Mouse (Mus musculus) bone marrow, adult 2 months (tissue): ENCODE results near the gene Card14.

Source experiments
- CTCF ChIP-seq: fragments of 200-500 bp; IDR thresholded peaks from 2 replicates; pipeline ENCODE4 v1.5.1; 2011; ENCODE audit warnings: low read length, control low read depth; ENCODE audit not compliant: control insufficient read depth, insufficient read depth
- POLR2A ChIP-seq: fragments of 200-500 bp; IDR thresholded peaks from 2 replicates; pipeline ENCODE4 v1.6.1; 2011; ENCODE audit warnings: low read depth, mild to moderate bottlenecking, control low read depth, low read length, borderline replicate concordance; ENCODE audit not compliant: control insufficient read depth

- TF ChIP-seq CTCF (no peak), POLR2A (no peak)
Measured at GRCm38 (mm10) chr11:119391386-119392000, 83.9 kb downstream of the Card14 start.
